Mouse (Mus musculus) R1 (cell line): ENCODE measurements around the gene Akap12.

ENCODE experiments used
- DNase-seq: peaks from one replicate; pipeline ENCODE4 v3.0.0-alpha.2; 2018; ENCODE audit warnings: low read depth, low spot score

Akap12 gene

DNA sequence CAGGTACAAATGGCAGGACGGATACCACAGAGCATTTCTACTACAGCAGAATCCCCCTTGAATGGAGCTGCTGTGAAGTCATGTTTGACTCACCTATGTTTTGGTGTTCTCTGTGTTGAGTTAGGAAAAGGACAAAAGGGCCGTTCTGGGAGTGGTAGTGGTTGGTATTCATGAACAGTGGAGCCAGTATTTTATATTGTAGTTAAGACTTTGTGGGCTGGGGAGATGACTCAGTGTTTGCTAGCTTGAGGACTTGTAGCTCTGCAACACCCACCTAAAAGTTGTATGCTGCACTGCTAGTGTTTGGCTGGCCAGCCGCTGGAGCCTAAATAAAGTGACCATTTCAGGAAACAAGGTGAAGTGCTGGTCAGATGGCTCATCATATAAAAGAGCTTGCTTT is 129.1 kb downstream of the Akap12 start:
- DNase-seq, result no peak

DNA sequence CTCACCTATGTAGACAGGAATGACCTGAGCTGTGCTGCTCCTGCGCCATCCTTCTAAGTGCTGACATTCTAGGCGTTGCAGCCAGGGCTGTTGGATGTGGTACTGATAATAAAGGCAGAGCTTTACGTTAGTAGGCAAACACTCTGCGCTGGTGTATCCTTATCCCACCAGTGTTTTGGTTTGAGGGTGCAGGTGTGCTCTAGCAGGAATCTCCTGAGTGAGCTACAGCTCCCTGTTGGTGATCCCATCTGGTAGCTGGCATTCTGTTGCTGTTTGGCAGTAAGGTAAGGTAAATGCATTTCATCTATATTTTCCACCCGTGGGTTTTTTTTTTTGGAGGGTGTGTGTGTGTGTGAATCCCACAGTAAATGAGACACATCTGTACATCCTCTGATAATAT is 131.9 kb downstream of the Akap12 start:
- DNase-seq, result no peak

DNA sequence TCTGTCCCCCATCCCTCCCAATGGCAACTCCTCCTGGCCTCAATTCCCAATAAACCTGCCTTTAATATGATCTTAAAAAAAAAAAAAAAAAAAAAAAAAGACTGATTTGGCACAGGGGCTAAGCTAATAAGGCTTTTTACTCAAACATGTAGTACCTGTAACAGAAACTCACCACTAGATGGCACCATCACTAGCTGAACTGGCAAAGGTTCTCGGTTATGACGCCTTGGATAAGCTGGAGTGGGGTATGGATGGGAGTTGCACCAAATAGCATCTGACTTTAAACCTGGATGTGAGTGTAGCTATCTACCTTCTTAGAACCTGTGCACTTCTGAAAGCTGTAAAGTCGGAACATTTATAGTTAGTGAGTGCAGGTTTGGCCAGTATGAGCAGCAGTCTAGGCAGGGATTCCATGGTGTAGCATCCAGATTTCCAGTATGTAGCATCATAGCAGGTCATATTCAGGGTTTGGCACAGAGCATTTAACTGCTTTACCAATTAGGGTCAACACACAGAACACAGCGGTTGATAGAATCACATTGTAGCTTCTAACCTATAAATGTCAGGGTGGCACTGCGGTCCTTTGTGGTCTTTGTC is 138.8 kb downstream of the Akap12 start:
- peak; percentile 77 for DNase-seq

DNA sequence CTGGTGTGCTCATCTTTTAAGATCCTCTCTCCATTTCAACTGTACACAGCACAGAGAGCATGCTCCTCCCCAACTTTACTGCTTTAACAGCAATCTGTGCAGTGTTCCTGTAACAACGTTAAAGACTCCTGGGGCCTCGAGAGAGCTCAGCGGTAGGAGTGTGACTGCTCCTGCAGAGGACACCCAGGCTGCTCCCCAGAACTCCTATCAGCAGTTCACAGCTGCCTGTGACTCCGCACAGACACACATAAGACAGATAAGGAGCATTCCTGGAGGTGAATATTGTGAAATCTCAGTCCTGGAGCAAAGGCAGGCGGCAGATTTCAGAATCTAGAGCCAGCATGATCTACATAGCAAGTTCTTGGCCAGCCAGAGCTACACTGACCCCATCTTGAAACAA is 139.3 kb downstream of the Akap12 start:
- no peak for DNase-seq

DNA sequence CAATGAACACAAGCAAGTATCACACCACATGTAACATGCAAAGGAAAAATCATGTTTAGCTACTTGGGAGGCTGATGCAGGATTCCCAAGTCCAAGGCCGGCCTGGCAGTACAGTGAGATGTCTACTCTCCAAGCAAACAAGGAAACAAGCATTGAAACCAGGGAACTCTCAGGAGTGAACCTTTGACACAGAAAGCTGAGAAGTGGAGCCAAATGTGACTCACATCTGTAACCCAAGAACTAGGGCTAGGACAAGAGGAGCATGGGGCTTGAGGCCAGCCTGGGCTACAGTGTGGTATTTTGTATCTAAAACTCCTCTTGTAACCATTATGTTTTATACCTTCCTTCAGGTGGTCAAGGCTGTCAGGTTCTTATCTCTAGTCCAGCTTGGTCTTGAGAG is 141.0 kb downstream of the Akap12 start:
- DNase-seq, result no peak
